Mouse (Mus musculus) kidney, adult 18-20 months (tissue): Measurements from ENCODE around the gene Gm3238.
A peak's percentile ranks its signal among the peaks of the same experiment; 100 is the strongest.
"Not testable (repeated sequence)": the region's sequence is repeated elsewhere in the genome, so short reads cannot be mapped to it uniquely, and the experiment has no call there.

Experiments used
- DNase-seq: peaks from one replicate; pipeline ENCODE4 v3.0.0; 2021

Gene Gm3238

GRCm38 (mm10) chr10:77741924-77742688 is 29.0 kb downstream of the Gm3238 start, which contains the start of gene Gm18596:
Gm18596 (minus strand) TSS chr10:77742638.
- DNase-seq, result not testable (repeated sequence)

DNA sequence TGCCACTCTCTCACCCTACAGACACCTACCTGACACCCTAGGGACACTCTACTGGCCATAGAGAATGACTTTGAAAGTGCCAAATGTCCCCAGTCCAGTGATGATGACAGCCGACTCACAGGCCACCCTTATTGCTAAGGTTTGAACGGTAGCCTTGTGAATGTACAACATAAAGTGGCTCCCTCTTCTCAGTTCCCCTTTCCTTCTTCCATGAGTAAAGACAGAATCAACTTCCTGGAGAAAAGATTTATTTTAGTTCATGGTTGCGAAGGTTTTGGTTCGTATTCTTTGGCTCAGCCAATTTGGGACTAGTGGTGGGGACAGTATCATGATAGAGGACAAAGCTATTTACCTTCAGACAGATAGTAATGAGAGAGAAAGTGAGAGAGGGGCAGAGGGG is 32.2 kb downstream of the Gm3238 start:
- DNase-seq, result no peak

DNA sequence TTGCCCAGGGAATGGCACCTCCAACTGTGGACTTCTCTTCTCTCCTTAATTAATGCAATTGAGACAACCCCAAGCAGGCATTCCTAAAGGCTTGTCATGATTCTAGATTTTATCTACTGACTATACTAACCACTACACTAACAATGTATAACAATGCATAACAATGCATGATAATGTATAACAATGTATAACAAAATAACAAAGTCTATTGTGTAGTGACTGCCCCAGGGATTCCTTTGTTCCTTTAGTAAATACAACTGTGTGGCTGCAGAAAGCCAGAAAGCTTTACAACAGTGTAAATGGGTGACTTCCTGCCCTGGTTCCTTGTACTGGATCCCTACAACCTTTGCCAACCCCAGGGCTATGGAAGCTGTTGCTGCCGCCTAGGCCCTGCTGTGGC is 35.2 kb downstream of the Gm3238 start:
- no peak for DNase-seq

DNA sequence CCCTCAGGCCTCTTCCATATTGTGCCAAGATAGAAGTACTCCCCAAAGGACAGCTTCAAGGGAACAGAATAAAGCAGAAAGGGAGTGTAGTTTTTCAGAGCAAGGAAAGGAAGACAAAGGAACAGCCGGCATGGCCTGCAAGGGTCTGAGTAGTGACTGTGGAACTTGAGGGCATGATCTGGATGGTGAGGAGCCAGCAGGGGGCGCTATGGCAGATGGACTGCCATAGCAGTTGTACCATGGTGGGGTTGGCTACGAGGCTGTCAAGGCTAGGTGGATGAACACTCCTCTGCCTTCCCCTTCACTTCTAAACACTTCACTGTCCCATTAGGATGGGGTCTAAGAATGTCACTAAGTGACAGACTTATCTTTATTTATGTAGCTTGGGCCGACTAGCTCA is 41.9 kb downstream of the Gm3238 start:
- peak; percentile 5 for DNase-seq

GRCm38 (mm10) chr10:77728280-77728679 is 42.8 kb downstream of the Gm3238 start:
- DNase-seq, result no peak

DNA sequence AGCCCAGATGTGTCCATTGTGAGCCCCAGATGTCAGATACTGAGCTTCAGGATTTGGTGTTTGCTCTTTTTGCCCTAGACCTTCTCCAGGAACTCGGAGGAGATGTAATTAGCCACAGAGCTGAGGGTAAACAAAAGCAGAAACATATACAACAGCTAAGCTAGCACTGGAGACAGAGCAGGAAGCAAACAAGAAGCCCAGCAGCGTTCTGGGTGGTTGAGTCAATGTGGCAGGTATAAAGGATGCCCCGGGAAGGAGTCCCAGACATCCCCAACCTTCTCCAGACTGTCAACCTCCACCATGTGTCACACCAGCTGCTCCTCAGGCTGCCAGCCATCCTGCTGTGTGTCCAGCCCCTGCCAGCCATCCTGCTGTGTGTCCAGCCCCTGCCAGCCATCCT is 44.9 kb downstream of the Gm3238 start, which contains the start of gene Gm10100:
Gm10100 (plus strand) TSS at position 301 of the 400 bp plus-strand sequence.
- DNase-seq, result no peak

DNA sequence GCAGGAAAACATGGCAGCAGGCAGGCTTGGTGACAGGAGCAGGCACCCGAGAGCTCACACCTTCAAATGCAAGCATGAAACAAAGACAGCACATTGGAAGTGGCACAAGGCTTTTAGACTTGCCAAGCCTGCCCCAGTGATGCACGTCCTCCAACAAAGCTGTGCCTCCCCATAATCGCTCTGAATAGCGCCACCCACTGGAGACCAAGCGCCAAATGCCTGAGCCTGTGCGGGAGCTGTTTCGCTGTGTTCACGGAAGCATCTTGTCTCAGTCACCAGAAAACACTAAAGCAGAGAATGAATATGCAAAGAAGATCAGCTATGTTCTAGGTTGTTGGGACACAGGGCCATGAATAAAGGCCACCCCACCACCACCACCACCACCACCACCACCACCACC is 46.3 kb downstream of the Gm3238 start:
- no peak for DNase-seq
